In genomic region chr4:45434071-45434470, GRCm38 (mm10) we compare ENCODE assay signal across 18 mouse cellular contexts. TPM values are rescaled to one million over a fixed set of nuclear protein-coding genes. Genes with fewer than 3 reads are reported as not detected.
DNase-seq lines count a peak whose midpoint lies in the region; ATAC-seq and TF ChIP-seq lines count a peak whose summit lies in the region.
"Had no signal": no experiment of that assay in that cellular context is flagged by ENCODE, and none has a peak within 500 bp of the region (broad histone marks: within the 10 kb centered on the region; RNA-seq: fewer than 3 reads in every experiment).

No protein-coding gene starts in this region.

- H3K36me3 ChIP-seq in midbrain, embryonic 14.5 days (ENCODE audit: control insufficient read depth, insufficient read depth, low read length): no peaks in the 10 kb centered on the region
- H3K36me3 ChIP-seq in midbrain, embryonic 13.5 days: no peaks in the 10 kb centered on the region
- H3K36me3 ChIP-seq in kidney, postnatal 0 days (ENCODE audit: insufficient read depth, low read length): 0 out of 2 replicates have a peak, but pooled peaks cover 6% of the 10 kb centered on the region
- no peaks in the 10 kb centered on the region for H3K36me3 ChIP-seq in limb, embryonic 12.5 days
- H3K36me3 ChIP-seq: limb, embryonic 15.5 days had no signal

- no peak overlapping the region for H3K9ac ChIP-seq in midbrain, embryonic 14.5 days (replicated peaks; ENCODE audit: low read length)
- no peak overlapping the region for H3K9ac ChIP-seq in midbrain, embryonic 13.5 days (replicated peaks)
- no peak overlapping the region for H3K9ac ChIP-seq in kidney, postnatal 0 days (ENCODE audit: low read depth, low read length)
- H3K9ac ChIP-seq in limb, embryonic 12.5 days (replicated peaks): no peak overlapping the region
- H3K9ac ChIP-seq: limb, embryonic 15.5 days; liver, postnatal 0 days had no signal

- peak; percentile 55 for DNase-seq in heart, postnatal 4 days
- DNase-seq in heart, adult 11 months: no peak
- DNase-seq in midbrain, embryonic 14.5 days: no peak
- no peak for DNase-seq in kidney, postnatal 0 days (ENCODE audit: low spot score)
- no peak for DNase-seq in frontal cortex, postnatal 25 days (ENCODE audit: low spot score in 2 of 2)
- DNase-seq in adrenal gland, postnatal 4 days (ENCODE audit: low spot score in 2 of 2): no peak
- DNase-seq: cerebellum, adult 9-11 months; gastrocnemius, postnatal 10 days; layer of hippocampus, postnatal 36 days; liver, postnatal 0 days; lung, postnatal 14 days; thymus, postnatal 14 days had no signal

- no peak overlapping the region for H3K4me3 ChIP-seq in midbrain, embryonic 14.5 days (replicated peaks; ENCODE audit: low read depth, low read length)
- H3K4me3 ChIP-seq in midbrain, embryonic 13.5 days (replicated peaks): no peak overlapping the region
- no peak overlapping the region for H3K4me3 ChIP-seq in kidney, postnatal 0 days (replicated peaks; ENCODE audit: low read depth, low read length)
- H3K4me3 ChIP-seq in limb, embryonic 12.5 days (replicated peaks): no peak overlapping the region
- H3K4me3 ChIP-seq: limb, embryonic 15.5 days; megakaryocyte, embryonic 14.5 days had no signal

- WGBS in midbrain, embryonic 14.5 days: 79% methylated on average over 12 of the region's 12 CpGs
- 81% methylated on average over 12 of the region's 12 CpGs for WGBS in midbrain, embryonic 13.5 days
- 57% methylated on average over 12 of the region's 12 CpGs for WGBS in kidney, postnatal 0 days
- WGBS in limb, embryonic 12.5 days: 73% methylated on average over 12 of the region's 12 CpGs

- H3K27ac ChIP-seq in midbrain, embryonic 14.5 days (replicated peaks; ENCODE audit: low read depth, low read length): peak overlapping the region; percentile 26; the same call in 1 of the 2 replicates
- H3K27ac ChIP-seq in midbrain, embryonic 13.5 days: no peak overlapping the region
- 0 out of 2 replicates have a peak overlapping the region, but pooled peaks have one; percentile 13 for H3K27ac ChIP-seq in kidney, postnatal 0 days
- H3K27ac ChIP-seq in limb, embryonic 12.5 days: peak overlapping the region; percentile 57
- H3K27ac ChIP-seq: limb, embryonic 15.5 days; stomach, postnatal 0 days had no signal

- peaks cover 29% of the 10 kb centered on the region for H3K4me1 ChIP-seq in midbrain, embryonic 14.5 days (ENCODE audit: control insufficient read depth, insufficient read depth, low read length)
- peaks cover 59% of the 10 kb centered on the region for H3K4me1 ChIP-seq in midbrain, embryonic 13.5 days (replicated peaks)
- peaks cover 27% of the 10 kb centered on the region for H3K4me1 ChIP-seq in kidney, postnatal 0 days (replicated peaks; ENCODE audit: insufficient read depth, low read length)
- peaks cover 73% of the 10 kb centered on the region for H3K4me1 ChIP-seq in limb, embryonic 12.5 days (replicated peaks)

- no peak for ATAC-seq in midbrain, embryonic 14.5 days (ENCODE audit: low FRiP score, low TSS enrichment)
- no peak for ATAC-seq in midbrain, embryonic 13.5 days
- ATAC-seq in kidney, postnatal 0 days (replicated peaks; ENCODE audit: low FRiP score, low read depth): no peak
- ATAC-seq in limb, embryonic 12.5 days (ENCODE audit: insufficient number of reproducible peaks, insufficient read depth, low FRiP score, low TSS enrichment, low read depth): no peak
- ATAC-seq: liver, postnatal 0 days; Patski had no signal

- no peak overlapping the region for H3K4me2 ChIP-seq in midbrain, embryonic 14.5 days (ENCODE audit: low read length)
- no peak overlapping the region for H3K4me2 ChIP-seq in midbrain, embryonic 13.5 days (replicated peaks)
- no peak overlapping the region for H3K4me2 ChIP-seq in kidney, postnatal 0 days (ENCODE audit: low read length)
- H3K4me2 ChIP-seq in limb, embryonic 12.5 days: no peak overlapping the region
- H3K4me2 ChIP-seq: limb, embryonic 15.5 days had no signal

- no peaks in the 10 kb centered on the region for H3K9me3 ChIP-seq in midbrain, embryonic 14.5 days (ENCODE audit: control insufficient read depth, low read length)
- no peaks in the 10 kb centered on the region for H3K9me3 ChIP-seq in midbrain, embryonic 13.5 days
- H3K9me3 ChIP-seq in kidney, postnatal 0 days (replicated peaks; ENCODE audit: low read length): no peaks in the 10 kb centered on the region
- no peaks in the 10 kb centered on the region for H3K9me3 ChIP-seq in limb, embryonic 12.5 days
- H3K9me3 ChIP-seq: limb, embryonic 15.5 days; megakaryocyte, embryonic 14.5 days had no signal

- H3K27me3 ChIP-seq in midbrain, embryonic 14.5 days (ENCODE audit: control insufficient read depth, insufficient read depth, low read length): no peaks in the 10 kb centered on the region
- no peaks in the 10 kb centered on the region for H3K27me3 ChIP-seq in midbrain, embryonic 13.5 days
- H3K27me3 ChIP-seq in kidney, postnatal 0 days (ENCODE audit: insufficient read depth, low read length): no peaks in the 10 kb centered on the region
- no peaks in the 10 kb centered on the region; the same call in 1 of the 2 replicates for H3K27me3 ChIP-seq in limb, embryonic 12.5 days
- H3K27me3 ChIP-seq: limb, embryonic 15.5 days; Patski had no signal

- no peak for TF ChIP-seq CTCF in kidney, postnatal 0 days (IDR thresholded peaks at IDR 0.05; ENCODE audit: low read depth)

RNA-seq across cellular contexts. Expression of gene Slc25a51, which starts 25.5 kb away (rescaled TPM):
- 100 to 1,000 TPM; 120 to 124 TPM for total RNA-seq in heart, postnatal 4 days (2021)
- 79.5 and 83.4 TPM in 2 replicates for polyA plus RNA-seq in midbrain, embryonic 14.5 days (2014; fragmentation: Nextera tagmentation; extraction: Ambion mirVana)
- polyA plus RNA-seq in midbrain, embryonic 13.5 days (2015; fragmentation: Nextera tagmentation; extraction: Ambion mirVana): 73.7 and 76.5 TPM in 2 replicates
- 62.9 and 70.3 TPM in 2 replicates for polyA plus RNA-seq in kidney, postnatal 0 days (2015; fragmentation: Nextera tagmentation; extraction: Ambion mirVana)
- polyA plus RNA-seq in limb, embryonic 12.5 days (2016; fragmentation: Nextera tagmentation; extraction: Ambion mirVana): 77.7 and 80.1 TPM in 2 replicates
- 100 to 1,000 TPM; 242 to 245 TPM for total RNA-seq in adrenal gland, postnatal 4 days (2021)
